Mouse (Mus musculus) heart, adult 18-20 months (tissue): ENCODE measurements around the gene Slc1a5. TPM values are rescaled to one million over a fixed set of nuclear protein-coding genes. Genes with fewer than 3 reads are reported as not detected.

ENCODE experiments used
- DNase-seq, 2 experiments: peaks; one replicate each; pipeline ENCODE4 v3.0.0; 2021 to 2022; ENCODE audit warnings: mixed read lengths in 1 of 2
- long read RNA-seq, 2 experiments: library from polyadenylated mRNA; stranded (forward); transcript quantifications; one replicate each; pipeline ENCODE4 v2.0.0; 2021
- total RNA-seq, 2 experiments: library from RNA; stranded (reverse); gene quantifications; 2 replicates each; pipeline ENCODE4 v1.2.3; 2021

Gene Slc1a5
- total RNA-seq = 10 to 100 TPM; 13.0 to 26.3 TPM
- long read RNA-seq, experiment 1, transcript Slc1a5-201 (9 exons, 2,764 nt) = major isoform, 11 of 14 reads
- long read RNA-seq, experiment 1, partial matches to known transcripts = 1 of 14 reads
- long read RNA-seq, experiment 1, other reads (novel, unspliced or antisense) = 1 of 14 reads
- long read RNA-seq, experiment 2, transcript Slc1a5-201 (9 exons, 2,764 nt) = major isoform, 10 of 14 reads
- long read RNA-seq, experiment 2, partial matches to known transcripts = 0 of 14 reads
- long read RNA-seq, experiment 2, other reads (novel, unspliced or antisense) = 1 of 14 reads

GRCm38 (mm10) chr7:16780825-16781554 lies at the start of gene Slc1a5:
TSS of gene Slc1a5 (plus strand) at chr7:16781340.
- peak; percentile 95 for DNase-seq

GRCm38 (mm10) chr7:16731893-16732422 lies 49.2 kb upstream of the Slc1a5 start:
- DNase-seq = no peak

- DNase-seq = no peak
Measured at GRCm38 (mm10) chr7:16737606-16738072, 43.5 kb upstream of the Slc1a5 start.

GRCm38 (mm10) chr7:16738073-16738696 lies 43.0 kb upstream of the Slc1a5 start, which contains the start of gene Ap2s1:
TSS of gene Ap2s1 (plus strand) at chr7:16738410.
- DNase-seq = peak; percentile 98

- no peak for DNase-seq
Measured at GRCm38 (mm10) chr7:16739056-16739604, 42.0 kb upstream of the Slc1a5 start.

- DNase-seq = no peak
Measured at GRCm38 (mm10) chr7:16745373-16745772, 35.8 kb upstream of the Slc1a5 start.

GRCm38 (mm10) chr7:16746093-16746492 lies 35.0 kb upstream of the Slc1a5 start:
- peak; percentile 57 to 80 for DNase-seq

GRCm38 (mm10) chr7:16747656-16748055 lies 33.5 kb upstream of the Slc1a5 start:
- no peak for DNase-seq

GRCm38 (mm10) chr7:16752016-16752415 lies 29.1 kb upstream of the Slc1a5 start:
- DNase-seq = peak in 1 of 2 experiments; percentile 20

- peak; percentile 61 to 79 for DNase-seq
Measured at GRCm38 (mm10) chr7:16755362-16756017, 25.6 kb upstream of the Slc1a5 start.

- no peak for DNase-seq
Measured at GRCm38 (mm10) chr7:16758872-16759574, 22.1 kb upstream of the Slc1a5 start.

- peak; percentile 77 to 87 for DNase-seq
Measured at GRCm38 (mm10) chr7:16760292-16760691, 20.8 kb upstream of the Slc1a5 start.

GRCm38 (mm10) chr7:16761005-16761481 lies 20.1 kb upstream of the Slc1a5 start:
- peak; percentile 83 to 93 for DNase-seq

GRCm38 (mm10) chr7:16761630-16762029 lies 19.5 kb upstream of the Slc1a5 start:
- DNase-seq = peak; percentile 43 to 61

- DNase-seq = peak; percentile 67 to 70
Measured at GRCm38 (mm10) chr7:16763463-16764218, 17.5 kb upstream of the Slc1a5 start.

- DNase-seq = no peak
Measured at GRCm38 (mm10) chr7:16766443-16766842, 14.7 kb upstream of the Slc1a5 start.

- no peak for DNase-seq
Measured at GRCm38 (mm10) chr7:16775888-16776287, 5.3 kb upstream of the Slc1a5 start.

- peak; percentile 74 to 89 for DNase-seq
Measured at GRCm38 (mm10) chr7:16780076-16780475, 1.1 kb upstream of the Slc1a5 start.

GRCm38 (mm10) chr7:16781555-16781815 lies 345 bp downstream of the Slc1a5 start:
- DNase-seq = no peak

GRCm38 (mm10) chr7:16781816-16782554 lies 845 bp downstream of the Slc1a5 start:
- peak; percentile 19 to 53 for DNase-seq
